Mouse (Mus musculus): ENCODE measurements at regions not wholly inside any gene's neighbourhood (a gene's known extent, or its start where the extent isn't known, plus 50 kb on each side); places are given as distances from the start of the nearest gene placed in this dataset.

DNA sequence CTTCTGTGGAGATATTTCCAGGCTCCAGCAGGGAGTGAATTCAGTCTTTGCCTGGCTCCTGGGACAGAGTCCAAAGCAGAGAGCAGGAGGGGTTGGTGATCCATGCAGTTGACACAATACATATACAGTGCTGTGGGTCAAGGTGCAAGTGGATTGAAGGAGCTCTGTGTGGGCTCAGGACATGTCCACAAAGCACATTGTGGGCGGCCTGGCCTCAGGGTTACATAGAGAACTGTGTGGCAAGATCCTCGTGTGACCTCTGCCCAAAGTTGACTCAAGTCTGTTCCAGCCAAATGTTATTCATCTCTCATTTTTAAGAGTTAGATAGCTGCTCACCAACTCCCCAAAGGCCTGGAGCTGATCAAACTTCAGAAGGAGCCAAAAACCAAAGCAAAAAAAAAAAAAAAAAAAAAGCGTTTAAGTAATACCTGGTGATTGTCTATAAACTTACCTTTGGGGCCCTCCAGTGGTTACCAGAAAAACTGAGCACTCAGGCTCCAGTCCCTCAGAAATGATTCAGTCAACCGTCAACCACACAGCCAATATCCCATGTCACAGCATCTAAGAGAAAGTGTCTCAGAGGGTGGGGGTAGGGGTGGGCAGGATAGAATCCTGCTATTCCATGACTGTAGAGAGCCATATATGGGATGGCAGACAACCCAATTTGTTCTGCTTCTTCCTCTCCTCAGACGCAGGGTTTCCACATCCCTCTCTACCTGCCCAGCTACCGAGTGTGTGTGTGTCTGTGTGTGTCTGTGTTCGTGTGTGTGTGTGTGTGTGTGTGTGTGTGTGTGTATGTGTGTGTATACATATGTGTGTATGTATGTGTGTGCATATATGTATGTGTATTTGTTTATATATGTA lies 91.9 kb upstream of the Far2 start:
- TF ChIP-seq POLR2A (IDR thresholded peaks at IDR 0.05; ENCODE audit: extremely low read depth, insufficient read depth, low read length), result no peak
- 0 out of 2 replicates have a peak, but pooled peaks have one; percentile 21 for TF ChIP-seq CTCF (IDR thresholded peaks at IDR 0.05; ENCODE audit: low read depth, low read length)
